Mouse (Mus musculus) right cerebral cortex, postnatal 4 days (tissue): ENCODE data around the gene Sparcl1.

Source experiments
- DNase-seq: peaks from one replicate; pipeline ENCODE4 v3.0.0-alpha.2; 2022

The Sparcl1 gene

DNA sequence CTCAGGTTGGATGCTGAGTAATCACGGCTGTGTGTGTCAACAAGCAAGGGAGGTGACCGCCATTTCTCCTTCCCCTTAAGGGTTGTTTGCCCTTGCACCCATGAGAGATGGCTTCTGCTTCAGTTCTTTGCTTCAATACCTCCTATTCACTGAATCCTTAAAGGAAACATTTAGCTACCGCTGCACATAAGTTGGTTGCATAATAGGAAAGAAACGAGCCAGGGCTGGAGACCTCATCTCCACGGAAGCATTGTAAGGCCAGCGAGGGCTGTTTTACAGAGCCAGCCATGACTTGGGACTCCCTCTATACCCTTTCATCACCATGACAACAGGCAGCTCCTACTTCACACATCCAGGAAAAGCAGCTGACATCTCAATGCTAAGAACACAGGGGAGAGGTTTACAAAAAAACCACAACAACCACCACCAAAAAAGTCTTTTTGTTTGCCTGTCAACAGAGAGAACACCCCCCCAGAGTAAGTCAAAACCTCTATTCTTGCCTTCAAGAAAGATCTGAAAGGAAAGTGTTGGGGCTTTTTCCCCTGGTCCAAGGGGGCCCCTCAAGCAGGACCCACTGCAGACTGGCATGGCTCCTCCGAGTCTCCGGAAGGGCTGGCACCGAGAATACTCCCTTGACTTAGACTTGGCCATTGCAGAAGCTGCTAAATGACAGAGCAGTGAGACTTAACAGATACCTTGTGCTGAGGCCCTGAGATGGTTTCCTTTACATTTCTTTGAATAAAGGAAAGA is 3.2 kb downstream of the Sparcl1 start:
- no peak for DNase-seq

DNA sequence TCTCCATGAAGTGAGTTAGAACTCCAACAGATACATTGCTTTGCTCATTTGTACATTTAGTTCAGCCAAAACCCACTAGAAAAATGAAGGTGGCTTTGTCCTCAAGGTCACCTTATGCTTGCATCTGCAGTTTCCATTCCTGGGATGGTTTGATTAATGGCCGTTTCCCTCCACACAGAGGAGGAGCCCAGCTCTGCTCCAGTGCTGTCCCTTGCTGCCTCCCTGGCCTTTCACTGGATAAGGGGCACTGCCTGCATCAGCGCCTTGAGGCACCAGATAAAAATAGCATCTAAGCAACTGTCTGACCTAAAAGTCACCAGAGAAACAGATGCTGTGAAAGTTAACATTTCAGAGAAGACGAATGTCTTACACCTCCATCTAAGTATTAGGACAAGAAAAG is 4.0 kb downstream of the Sparcl1 start:
- no peak for DNase-seq

DNA sequence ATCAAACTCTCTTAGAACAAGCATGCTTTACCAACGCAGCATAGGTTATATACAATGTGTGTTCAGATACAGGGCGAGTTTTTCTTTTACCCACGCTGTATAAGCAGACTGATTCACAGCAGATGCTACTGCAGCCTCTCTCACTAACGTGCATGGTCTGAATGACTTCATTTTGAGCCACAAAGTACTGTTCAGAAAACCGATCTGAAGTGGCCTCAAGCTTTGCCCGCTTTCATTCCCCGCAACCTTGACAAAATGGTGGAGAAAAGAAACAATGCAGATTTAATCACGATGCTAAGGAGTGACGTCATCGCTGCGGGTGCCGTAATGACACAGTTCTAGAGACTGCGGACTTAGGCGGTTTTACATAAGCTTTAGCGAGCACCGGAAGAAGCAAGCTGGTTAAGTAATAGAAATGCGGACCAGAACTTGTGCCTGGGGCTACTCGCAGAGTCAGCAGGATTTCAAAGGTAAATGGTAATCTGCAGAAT is 4.6 kb downstream of the Sparcl1 start:
- DNase-seq, result peak; percentile 60

DNA sequence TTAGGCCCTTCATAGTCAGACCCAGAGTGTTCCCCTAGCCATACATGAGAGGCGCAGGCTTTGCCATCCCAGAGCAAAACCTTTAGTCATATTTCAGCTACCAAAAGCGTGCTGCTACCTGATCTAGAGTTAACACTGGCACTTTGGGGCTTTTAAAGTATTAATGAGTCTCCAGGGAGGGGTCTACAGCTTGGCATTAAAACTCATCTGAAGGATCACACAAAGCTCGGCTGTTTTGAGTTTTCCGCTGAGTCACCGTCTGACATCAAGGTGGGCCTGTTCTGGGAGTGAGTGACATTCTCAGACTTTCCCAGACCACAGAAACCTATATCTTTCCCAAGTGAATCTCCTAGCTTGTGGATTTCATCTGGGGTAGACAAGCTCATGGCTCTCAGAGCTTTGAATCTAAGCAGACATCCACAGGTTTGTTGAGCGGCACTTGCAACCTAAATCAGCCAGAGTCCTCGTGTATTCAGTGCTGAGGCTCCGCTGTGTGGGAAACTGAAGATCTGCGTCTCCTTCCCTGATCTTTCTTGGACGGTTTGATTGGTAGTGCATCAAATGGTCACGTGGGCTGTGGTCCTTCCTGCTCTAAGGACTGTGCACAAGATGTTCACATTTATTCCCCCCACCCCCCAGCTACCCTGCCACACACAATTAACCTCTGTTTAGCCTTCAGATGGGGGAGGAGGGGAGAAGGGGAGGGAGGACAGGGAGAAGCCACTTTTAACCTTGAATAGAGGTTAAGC is 5.2 kb downstream of the Sparcl1 start:
- no peak for DNase-seq

DNA sequence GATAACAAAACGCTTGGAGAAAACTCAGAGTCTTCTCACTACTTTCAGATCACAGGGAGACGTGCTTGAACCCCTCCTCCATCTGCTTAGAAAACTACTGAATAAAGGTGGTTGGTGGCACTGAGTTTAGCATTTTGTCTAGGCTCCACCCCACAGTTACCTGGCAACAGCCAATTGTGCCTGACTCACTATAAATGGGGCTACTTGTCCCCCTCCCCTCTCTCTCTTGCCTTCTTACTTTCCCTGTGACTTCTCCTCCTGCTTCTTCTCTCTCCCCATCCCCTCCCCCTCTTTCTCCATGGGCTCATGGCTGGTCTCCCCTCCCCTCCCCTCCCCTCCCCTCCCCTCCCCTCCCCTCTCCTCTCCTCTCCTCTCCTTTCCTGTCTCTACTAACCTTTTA is 9.4 kb downstream of the Sparcl1 start:
- DNase-seq, result no peak

DNA sequence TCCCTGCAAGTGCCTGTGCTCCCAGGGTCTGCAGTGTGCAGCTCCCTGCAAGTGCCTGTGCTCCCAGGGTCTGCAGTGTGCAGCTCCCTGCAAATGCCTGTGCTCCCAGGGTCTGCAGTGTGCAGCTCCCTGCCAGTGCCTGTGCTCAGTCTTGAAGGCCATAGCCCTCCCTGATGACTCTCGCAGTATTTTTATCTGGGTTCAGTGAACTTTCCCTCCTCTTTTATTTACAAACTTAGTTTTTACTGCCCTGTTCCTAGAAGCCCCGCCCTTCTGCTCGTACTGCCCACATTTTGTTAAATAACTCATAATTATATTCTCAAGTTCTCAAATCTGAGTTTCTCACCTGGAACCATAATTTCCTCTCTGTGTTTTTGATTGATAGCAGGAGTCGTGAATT is 10.4 kb downstream of the Sparcl1 start:
- DNase-seq, result no peak

DNA sequence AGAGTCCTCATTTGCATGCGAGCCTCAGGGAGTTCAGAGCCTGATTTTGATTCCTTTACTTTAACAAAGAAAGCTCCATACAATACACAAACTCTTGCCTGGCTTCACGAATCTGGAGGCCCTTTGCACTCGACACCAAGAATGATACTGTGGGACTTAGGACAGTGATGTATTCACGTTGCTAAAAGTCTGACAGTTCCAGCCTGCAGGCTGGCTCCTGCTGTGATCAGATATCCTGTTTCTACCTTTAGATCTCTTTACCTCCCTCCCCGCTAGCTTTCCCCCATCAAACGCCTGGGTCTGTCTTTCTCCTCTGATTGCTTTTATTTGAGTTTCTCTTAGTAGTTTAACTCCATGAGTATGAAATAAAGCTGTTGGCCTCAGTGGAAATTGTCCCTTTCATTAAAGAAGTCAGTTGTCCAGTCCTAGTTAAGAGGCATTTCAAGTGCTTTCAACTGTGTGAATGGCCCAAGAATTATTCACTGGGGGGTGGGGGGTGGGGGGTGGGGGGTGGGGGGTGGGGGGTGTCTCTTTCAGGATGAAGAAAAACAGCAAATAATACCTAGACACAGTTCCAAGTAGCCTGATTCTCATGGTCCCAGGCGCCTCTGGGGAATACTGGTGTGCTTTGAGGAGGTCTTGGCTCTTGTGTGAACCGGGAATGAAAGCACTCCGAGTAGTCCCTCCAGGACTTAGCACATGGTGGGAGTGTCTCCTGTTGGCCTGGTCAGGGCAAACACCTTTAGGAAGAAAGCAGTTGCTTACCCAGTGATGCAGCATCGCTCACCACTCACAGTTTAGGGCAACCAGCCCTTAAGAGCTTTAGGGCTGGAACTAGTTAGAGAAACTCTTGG is 11.6 kb downstream of the Sparcl1 start:
- no peak for DNase-seq

DNA sequence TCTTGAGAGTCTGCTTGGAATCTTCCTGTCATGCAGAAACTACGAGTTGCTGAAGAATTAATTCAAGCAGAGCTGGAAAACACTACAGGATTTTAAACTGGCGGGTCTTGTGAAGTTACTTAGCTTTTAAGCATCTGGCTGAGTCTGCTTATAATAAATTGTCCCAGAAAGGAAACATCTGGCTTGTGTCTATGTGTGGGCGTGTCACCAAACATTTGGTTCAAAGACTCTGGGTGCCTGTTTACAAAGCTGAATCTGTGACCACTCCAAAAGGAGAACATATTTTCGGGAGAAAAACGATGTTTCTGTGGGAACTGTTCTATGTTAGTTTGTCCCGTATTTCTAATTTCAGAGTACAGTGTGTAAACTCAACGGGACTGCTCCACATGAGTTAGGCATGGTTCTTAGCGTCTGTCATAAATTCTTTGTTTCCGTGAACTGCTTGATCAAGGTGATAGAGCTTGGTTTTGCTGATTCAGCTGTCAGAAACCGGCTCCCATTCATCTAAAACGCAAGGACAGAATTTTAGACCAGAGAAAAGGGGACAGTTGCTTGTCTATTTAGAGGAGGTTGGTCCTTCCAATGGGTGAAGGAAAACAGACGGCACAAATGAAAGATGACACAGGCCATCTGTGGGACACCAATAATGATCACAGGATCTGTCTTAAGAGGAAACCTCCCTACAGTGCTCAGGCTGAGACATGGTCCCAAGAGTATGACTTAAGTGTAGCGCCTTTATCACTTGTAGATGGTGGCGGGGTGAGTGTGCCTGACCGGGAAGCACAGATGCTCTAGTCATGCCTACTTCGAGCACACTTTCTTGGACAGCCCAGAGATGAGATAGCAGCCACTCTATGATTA is 17.2 kb downstream of the Sparcl1 start:
- no peak for DNase-seq

DNA sequence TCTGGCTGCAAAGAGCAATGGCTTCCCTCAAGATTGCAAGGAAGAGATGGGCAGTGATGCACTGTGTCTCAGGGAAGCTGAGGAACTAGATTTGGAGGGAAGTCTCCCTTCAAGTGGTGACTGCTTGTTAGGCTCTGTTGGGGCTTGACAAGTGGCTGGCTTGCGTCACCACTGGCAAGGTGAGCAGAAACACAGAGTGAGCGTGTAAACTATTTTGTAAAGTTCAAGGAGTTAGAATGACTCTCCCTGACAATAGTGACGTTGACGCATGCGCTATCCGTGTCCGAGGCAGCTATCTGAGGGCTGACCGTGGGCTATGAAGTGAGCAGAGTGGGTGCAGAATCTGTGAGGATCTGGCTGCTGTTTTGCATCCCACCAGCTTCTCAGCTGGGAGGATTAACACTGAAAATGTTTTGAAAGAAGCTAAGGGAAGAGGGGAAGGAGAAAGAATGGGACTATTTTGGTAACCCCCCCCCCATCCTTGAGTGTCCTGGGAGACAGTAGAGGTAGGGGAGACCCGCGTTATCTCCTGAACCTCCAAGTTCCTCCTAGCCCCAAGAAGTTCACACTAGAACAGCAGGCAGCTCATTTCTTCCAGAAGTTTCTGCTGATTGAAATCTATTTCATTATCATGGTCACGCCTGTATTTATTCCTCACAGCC is 18.0 kb downstream of the Sparcl1 start:
- no peak for DNase-seq

DNA sequence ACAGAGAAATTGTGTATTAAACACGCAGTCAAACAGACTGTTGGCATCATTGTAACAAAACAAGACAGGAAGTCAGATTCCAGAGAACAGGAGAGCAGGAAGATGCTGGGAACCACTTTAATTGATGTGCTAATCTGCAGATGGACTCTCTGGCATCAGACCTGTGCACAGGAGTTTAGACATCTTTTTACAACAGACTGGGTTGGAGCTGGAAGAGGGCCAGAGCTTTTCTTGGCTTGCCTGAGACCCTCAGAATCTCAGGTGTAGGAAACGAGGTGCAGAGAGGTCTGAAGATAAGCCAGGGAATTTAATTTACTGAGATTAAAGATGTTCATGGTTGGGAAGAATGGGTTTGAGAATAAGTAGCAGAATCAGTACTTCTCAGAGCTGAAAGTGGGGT is 23.8 kb downstream of the Sparcl1 start:
- no peak for DNase-seq

DNA sequence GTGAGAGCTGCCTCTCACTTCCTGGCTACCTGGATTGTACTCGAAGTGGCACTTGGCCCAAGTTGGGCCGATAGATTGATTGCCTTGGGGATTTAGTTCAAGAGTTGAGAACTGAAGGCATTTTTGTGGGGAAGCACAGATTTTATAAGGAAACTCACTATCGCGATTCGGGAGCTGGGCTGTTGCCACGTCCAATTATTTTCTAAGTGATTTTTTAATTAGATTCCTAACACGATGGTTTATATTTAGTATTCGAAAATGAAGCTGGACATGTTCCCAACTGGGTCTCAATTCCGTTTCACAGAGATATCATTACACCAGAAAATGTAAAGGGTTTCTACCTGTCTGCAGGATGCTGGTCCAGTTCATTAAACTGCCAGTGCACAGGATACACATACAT is 28.2 kb downstream of the Sparcl1 start:
- no peak for DNase-seq

DNA sequence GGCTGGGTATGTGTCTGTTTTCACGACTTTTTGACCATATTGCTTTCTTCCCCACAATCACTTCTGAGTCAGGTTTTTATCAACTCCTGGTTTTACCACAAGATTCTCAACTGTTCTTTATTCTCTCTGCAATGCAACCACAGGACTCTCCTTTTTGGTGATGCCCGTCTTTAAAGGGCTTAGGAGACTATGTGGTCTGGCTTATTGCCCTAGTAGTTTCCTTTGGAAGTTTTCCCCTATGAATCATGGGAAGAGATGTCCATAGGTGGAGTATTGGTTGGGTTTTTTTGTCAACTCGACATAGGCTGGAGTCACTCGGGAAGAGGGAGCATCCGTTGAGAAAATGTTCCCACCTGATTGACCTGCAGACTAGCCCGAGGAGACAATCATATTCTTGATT is 32.8 kb downstream of the Sparcl1 start:
- DNase-seq, result no peak

DNA sequence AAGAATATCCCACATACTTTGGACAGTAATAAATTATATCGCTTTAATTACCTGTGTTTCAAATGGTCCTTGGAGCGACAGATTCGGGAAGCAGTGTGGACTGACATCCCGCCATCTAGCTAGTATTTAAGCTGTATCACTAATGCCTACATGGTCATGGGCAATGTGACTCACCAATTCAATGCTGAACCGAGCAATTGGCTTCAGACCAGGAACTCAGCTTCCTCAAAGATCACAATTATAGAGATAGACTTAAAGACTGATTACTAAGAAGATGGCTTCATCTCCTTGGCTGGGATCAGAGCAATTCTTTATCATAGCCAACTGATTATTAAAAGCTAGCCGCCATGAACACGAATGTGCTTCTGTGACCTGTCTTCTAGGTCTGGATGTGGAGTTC is 36.0 kb downstream of the Sparcl1 start, which contains the start of gene Gm17660:
TSS of gene Gm17660 (minus strand) at position 101 of the 400 bp plus-strand sequence.
- no peak for DNase-seq

DNA sequence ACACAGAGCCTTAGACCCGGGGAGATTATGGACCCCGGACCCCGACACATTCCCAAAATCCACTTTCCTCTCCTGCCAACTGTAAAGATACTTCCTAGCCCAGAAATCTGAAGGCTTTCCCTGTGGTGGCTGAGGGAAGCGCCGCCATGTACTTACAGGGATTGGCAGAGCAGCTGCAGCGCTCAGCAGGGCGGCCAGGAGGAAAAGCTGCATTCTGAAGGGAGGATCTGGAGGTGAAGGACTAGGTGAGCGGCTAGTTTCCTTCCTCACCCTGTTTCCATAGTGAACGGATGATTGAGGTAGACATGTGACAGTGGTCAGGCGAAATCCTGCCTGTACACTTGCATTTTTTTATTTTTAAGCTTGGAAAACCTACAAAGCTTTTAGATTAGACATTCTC is 37.2 kb downstream of the Sparcl1 start:
- peak; percentile 27 for DNase-seq

DNA sequence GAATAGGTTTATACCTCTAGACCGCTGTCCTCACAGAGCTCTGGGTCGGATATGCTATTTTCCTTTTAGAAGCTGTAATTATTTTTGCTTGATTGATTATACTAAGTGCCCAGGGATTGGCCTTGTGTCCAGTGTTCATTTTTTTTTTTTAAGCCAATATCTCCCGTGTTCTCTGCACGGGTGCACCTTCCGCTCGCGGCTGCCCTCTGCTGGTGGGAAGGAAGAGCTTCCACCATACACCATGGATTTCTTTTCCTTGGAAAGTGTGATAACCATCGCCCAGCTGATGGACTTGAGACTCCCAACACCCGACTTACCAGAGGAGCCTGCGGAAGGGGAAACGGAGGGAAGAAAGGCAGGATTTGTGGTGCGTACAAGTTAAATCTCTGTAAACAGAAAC is 39.1 kb downstream of the Sparcl1 start:
- DNase-seq, result peak; percentile 83

DNA sequence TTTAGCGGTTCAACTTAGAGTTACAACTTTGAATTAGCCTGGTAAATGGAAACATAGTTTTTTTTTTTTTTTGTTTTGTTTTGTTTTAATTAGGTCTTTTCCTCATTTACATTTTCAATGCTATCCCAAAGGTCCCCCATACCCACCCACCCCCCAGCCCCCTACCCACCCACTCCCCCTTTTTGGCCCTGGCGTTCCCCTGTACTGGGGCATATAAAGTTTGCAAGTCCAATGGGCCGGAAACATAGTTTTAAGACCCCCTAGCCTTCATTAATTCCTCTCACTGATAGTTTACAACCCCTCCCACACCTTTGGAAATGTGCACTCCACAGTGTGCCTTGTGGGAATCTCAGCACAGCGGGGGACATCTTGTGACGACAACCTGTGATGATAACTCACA is 39.9 kb downstream of the Sparcl1 start:
- DNase-seq, result no peak

DNA sequence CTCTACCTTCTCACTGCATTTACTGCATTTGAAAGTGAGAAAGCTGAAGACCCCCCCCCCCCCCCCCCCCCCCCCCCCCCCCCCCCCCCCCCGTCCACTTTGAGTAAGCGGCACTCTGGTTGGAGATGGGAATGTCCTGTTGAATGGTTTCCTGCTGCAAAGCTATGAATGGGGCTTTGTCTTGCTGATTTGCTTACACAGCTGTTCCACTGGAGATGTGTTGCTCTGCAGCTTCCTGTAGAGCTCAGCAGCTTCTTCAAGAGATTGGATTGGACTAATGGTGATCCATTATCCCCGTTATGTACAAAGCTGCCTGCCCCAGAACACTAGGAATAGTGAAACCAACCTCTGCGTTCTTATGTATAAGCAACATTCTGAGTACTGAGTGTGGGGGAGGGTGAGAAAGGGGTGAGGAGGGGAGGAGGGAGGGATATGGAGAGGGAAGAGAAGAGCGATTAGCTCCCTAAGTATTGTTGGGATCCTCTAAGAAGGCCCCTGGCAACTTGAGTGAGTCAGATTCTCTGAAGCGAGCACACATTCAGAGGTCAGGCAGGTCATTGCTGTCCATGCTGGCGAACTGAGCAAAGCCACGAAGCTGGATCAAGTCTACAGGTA is 41.2 kb downstream of the Sparcl1 start:
- no peak for DNase-seq

DNA sequence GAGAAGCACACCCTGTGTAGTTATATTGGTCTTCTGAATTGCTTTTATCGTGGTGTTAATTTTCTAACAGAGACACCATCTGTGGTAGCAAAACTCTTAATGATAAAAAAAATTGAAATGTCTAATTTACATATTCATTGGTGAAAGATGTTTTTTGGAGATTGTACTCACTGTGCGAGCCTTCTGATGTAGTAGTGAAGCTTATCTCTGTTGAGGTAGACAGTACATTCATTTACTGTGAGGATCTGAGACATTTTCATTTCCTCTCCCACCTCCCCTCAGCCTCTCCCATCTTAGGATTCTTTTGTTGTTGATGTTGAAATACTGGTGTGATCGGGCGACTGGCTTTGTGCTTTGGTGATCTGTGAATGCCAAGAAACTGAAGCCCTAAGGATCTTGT is 42.5 kb downstream of the Sparcl1 start:
- DNase-seq, result no peak

DNA sequence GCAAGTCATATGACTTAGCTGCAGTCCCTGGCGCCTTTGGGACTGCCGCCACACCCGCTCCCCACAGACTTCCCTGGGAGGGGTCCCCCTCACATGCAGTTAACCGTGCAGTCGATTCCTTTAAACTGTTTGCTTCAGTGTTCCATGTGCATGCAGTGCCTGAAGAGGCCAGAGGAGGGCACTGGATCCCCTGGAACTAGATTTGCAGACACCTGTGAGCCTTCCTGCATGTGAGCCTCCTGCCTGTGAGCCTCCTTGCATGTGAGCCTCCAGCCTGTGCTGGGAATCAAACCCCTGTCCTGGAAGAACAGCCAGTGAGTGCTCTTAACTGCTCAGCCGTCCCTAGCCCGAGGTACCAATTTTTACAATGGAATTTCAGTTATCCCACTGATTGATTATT is 44.8 kb downstream of the Sparcl1 start:
- DNase-seq, result no peak

DNA sequence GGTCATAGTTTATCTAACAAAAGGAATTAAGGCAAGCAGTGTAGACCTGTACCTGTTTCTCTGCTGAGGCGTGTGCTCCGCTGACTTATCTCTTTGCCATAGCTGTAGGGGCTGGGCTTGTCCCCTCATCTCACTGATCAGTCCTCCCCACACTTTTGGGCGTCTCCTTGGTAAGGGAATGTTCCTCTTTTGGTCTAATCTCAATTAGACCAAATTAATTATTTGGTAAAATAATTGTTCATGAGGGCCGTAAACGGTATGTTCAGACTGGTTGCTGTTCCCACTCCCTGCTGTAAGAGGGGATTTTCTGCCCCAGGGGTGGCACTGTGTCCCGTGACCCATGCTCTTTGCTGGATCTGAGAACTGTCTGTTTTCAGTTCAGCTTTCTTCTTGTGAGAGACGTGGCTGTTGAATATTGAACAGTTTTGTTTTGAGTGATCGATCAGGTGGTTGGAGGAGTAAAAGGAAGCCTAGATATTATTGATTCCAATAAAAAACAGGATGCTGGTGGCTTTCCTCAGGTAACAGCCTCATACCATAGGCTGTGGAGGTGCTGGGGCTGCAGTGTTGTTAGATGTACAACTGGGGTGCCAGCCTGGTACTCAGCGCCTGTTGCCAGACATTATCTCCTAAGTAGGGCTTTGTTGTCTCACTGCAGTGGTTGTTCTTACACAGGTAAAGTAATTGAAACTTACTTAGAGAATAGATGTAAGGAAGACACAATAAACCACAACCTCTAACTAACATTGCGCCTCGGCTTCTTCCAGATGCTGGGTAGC is 50.6 kb downstream of the Sparcl1 start:
- DNase-seq, result no peak
